ENCODE assay signal across 8 mouse cellular contexts in genomic region chr19:56566041-56566440, GRCm38 (mm10). TPM values are rescaled to one million over a fixed set of nuclear protein-coding genes. Genes with fewer than 3 reads are reported as not detected.
DNase-seq lines count a peak whose midpoint lies in the region; ATAC-seq and TF ChIP-seq lines count a peak whose summit lies in the region.

No protein-coding gene starts in this region.

- peaks cover 12% of the 10 kb centered on the region for H3K36me3 ChIP-seq in heart, embryonic 10.5 days
- peaks cover 11% of the 10 kb centered on the region for H3K36me3 ChIP-seq in C2C12 (ENCODE audit: control insufficient read depth, insufficient read depth)

- H3ac ChIP-seq in C2C12 (ENCODE audit: control insufficient read depth, insufficient read length, low read depth): no peak overlapping the region

- ATAC-seq in megakaryocyte-erythroid progenitor cell, adult 5-6 weeks (replicated peaks; ENCODE audit: low FRiP score, low TSS enrichment, poor library complexity, severe bottlenecking): no peak

- no peak overlapping the region for H3K27ac ChIP-seq in heart, embryonic 10.5 days

- peaks cover 80% of the 10 kb centered on the region for H3K79me2 ChIP-seq in C2C12 (ENCODE audit: control insufficient read depth, insufficient read depth)

- no peaks in the 10 kb centered on the region for H3K27me3 ChIP-seq in heart, embryonic 10.5 days (ENCODE audit: insufficient read depth, poor library complexity, severe bottlenecking)
- H3K27me3 ChIP-seq in C2C12 (ENCODE audit: control insufficient read depth, insufficient read depth, insufficient read length): no peaks in the 10 kb centered on the region

- peak; percentile 78 to 79 for DNase-seq in heart, adult 18-20 months
- DNase-seq in heart, embryonic 10.5 days (ENCODE audit: low spot score): no peak
- peak; percentile 81 for DNase-seq in brain, adult 2 months (ENCODE audit: low read depth, low spot score)
- DNase-seq in kidney, adult 8-10 months: peak; percentile 35 to 58
- peak; percentile 74 for DNase-seq in lung, postnatal 14 days
- DNase-seq in spleen, postnatal 4 days (ENCODE audit: low spot score in 2 of 2): no peak

- peak; percentile 53 for TF ChIP-seq CTCF in C2C12 (IDR thresholded peaks at IDR 0.05; ENCODE audit: control insufficient read depth, insufficient read depth, insufficient read length)

- 92% methylated on average over 4 of the region's 4 CpGs for WGBS in heart, embryonic 10.5 days

- no peaks in the 10 kb centered on the region for H3K9me3 ChIP-seq in heart, embryonic 10.5 days

- peaks cover 24% of the 10 kb centered on the region; the same call in 1 of the 2 replicates for H3K4me1 ChIP-seq in heart, embryonic 10.5 days

- H3K4me3 ChIP-seq in heart, embryonic 10.5 days: no peak overlapping the region
- H3K4me3 ChIP-seq in C2C12 (ENCODE audit: insufficient read depth, poor library complexity, severe bottlenecking): no peak overlapping the region

- H3K79me3 ChIP-seq in C2C12 (ENCODE audit: low read depth): peaks cover 44% of the 10 kb centered on the region

TF ChIP-seq in C2C12, 6 proteins besides CTCF, POLR2A, EP300 and RAD21:
- TF ChIP-seq MAX (IDR thresholded peaks at IDR 0.05) (no peak), CEBPB (IDR thresholded peaks at IDR 0.05; ENCODE audit: low read depth) (no peak)

RNA-seq across cellular contexts. Expression of gene Nhlrc2, which starts 18.0 kb away (rescaled TPM):
- total RNA-seq in heart, adult 18-20 months (2021): 10 to 100 TPM; 23.6 to 26.1 TPM
- 13.9 and 16.8 TPM in 2 replicates for polyA plus RNA-seq in heart, embryonic 10.5 days (2016; fragmentation: Nextera tagmentation; extraction: Ambion mirVana)
- 6.8 TPM for polyA plus RNA-seq in C2C12 (2012; fragmentation: generic; extraction: Trizol)
- 15.5 and 19.5 TPM in 2 replicates for total RNA-seq in megakaryocyte-erythroid progenitor cell, adult 5-6 weeks (2014; fragmentation: Nextera tagmentation)
- 18.3 and 20.2 TPM in 2 replicates for total RNA-seq in megakaryocyte-erythroid progenitor cell, adult 5-6 weeks (2017)

RNA-seq across cellular contexts. Expression of gene Dclre1a, which starts 18.0 kb away (rescaled TPM):
- 10 to 100 TPM in 1 of 2 experiments, 1 to 10 TPM in 1; 8.3 to 10.1 TPM for total RNA-seq in heart, adult 18-20 months (2021)
- polyA plus RNA-seq in heart, embryonic 10.5 days (2016; fragmentation: Nextera tagmentation; extraction: Ambion mirVana): 16.3 and 16.5 TPM in 2 replicates
- polyA plus RNA-seq in C2C12 (2012; fragmentation: generic; extraction: Trizol): 4.9 TPM
- total RNA-seq in megakaryocyte-erythroid progenitor cell, adult 5-6 weeks (2014; fragmentation: Nextera tagmentation): 27.8 and 52.0 TPM in 2 replicates
- total RNA-seq in megakaryocyte-erythroid progenitor cell, adult 5-6 weeks (2017): 19.5 and 32.9 TPM in 2 replicates

Comparison
In these comparisons a context has a peak if more than half of its experiments do, and no peak if none do; other contexts are left out.
1. DNase-seq: peak in heart, adult 18-20 months (2 of 2), brain, adult 2 months (single experiment), kidney, adult 8-10 months (2 of 2) and lung, postnatal 14 days (single experiment); none in heart, embryonic 10.5 days (single experiment) and spleen, postnatal 4 days (0 of 2).